Mouse (Mus musculus): ENCODE measurements around the gene Taf1a.
"Not testable (repeated sequence)": the region's sequence is repeated elsewhere in the genome, so short reads cannot be mapped to it uniquely, and the experiment has no call there.

Gene Taf1a

DNA sequence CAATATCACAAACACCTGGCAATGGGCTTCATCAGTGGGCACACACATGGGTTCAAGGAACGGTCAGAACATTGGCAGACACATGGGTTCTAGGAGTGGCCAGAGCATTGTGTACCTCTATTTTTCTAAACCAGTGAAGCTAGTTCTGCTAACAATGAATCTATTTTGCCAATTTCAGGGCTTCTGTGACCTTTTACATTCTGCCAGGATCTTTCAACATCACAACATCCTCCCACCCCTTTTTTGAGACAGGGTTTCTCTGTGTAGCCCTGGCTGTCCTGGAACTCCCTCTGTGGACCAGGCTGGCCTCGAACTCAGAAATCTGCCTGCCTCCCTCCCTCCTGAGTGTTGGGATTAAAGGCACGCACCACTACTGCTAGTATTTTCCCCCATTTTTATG lies 1.4 kb upstream of the Taf1a start:
- not testable (repeated sequence) for ATAC-seq (ENCODE audit: insufficient number of reproducible peaks, low FRiP score, low TSS enrichment)

DNA sequence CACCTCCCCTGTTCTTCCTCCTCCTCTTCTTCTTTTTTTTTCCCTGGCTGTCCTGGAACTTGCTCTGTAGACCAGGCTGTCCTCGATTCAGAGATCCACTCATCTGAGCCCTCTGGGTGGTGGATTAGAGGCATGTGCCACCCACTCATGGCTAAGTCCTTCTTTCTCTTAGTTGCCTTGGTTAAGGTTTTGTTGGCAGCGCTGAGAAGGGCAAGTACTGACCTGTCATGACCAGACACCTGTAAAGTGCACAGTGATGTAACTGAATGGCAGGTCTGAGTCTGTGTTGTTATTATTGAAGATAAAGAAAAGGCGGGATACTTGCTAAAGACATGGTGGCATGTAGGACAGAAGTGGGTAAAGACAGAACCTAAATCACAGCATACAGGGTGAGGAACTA lies 14.6 kb downstream of the Taf1a start:
- no peak for ATAC-seq (ENCODE audit: insufficient number of reproducible peaks, low FRiP score, low TSS enrichment)

GRCm38 (mm10) chr1:183414081-183414727 lies 25.4 kb downstream of the Taf1a start:
- no peak for ATAC-seq (ENCODE audit: insufficient number of reproducible peaks, low FRiP score, low TSS enrichment)

- ATAC-seq (ENCODE audit: insufficient number of reproducible peaks, low FRiP score, low TSS enrichment) = no peak
Measured at GRCm38 (mm10) chr1:183417873-183418272, 29.1 kb downstream of the Taf1a start, which contains the start of gene Hhipl2. Gene Hhipl2, plus strand, starts transcription at chr1:183418215.

DNA sequence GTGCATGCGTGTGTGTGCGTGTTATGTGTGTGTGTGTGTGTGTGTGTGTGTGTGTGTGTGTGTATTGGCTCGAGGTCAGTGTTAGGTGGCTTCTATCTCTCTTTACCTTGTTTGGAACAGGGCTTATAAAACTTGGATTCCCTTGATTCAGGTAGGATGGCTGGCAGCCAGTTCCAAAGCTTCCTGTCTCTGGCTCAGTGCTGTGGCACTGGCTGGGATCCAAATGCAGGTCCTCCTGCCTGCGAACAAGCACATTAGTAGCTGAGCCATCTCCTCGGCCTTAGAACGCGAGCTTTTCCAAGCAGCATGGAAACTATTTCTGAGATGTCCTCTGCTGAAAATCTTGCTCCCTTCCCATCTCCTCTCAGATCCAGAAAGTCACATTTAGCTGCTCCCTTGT lies 31.0 kb downstream of the Taf1a start:
- no peak for ATAC-seq (ENCODE audit: insufficient number of reproducible peaks, low FRiP score, low TSS enrichment)

DNA sequence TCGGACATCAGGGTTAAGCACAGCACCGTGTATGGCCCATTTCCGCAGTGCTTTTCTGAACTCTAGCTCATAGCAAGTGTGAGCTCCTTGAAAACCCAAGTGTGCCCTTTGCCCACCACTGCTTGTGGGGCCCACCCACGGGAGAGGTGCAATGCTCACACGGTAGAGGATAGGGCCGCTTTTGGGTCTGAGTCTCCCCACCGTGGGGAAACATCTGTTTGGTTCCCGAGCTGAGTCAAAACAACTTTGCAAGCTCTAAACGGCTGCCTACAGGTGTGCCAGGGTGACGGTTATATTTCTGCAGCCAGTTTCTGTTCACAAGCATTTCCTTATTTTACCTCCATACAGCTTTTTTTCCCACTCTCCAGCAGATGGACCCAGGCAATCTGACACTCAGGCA lies 31.5 kb downstream of the Taf1a start:
- no peak for ATAC-seq (ENCODE audit: insufficient number of reproducible peaks, low FRiP score, low TSS enrichment)

- ATAC-seq (ENCODE audit: insufficient number of reproducible peaks, low FRiP score, low TSS enrichment) = no peak
Measured at GRCm38 (mm10) chr1:183424100-183424499, 35.3 kb downstream of the Taf1a start.

- ATAC-seq (ENCODE audit: insufficient number of reproducible peaks, low FRiP score, low TSS enrichment) = no peak
Measured at GRCm38 (mm10) chr1:183434918-183435317, 46.1 kb downstream of the Taf1a start.

- peak; percentile 76 for ATAC-seq (ENCODE audit: insufficient number of reproducible peaks, low FRiP score, low TSS enrichment)
Measured at GRCm38 (mm10) chr1:183439036-183439435, 50.3 kb downstream of the Taf1a start.

DNA sequence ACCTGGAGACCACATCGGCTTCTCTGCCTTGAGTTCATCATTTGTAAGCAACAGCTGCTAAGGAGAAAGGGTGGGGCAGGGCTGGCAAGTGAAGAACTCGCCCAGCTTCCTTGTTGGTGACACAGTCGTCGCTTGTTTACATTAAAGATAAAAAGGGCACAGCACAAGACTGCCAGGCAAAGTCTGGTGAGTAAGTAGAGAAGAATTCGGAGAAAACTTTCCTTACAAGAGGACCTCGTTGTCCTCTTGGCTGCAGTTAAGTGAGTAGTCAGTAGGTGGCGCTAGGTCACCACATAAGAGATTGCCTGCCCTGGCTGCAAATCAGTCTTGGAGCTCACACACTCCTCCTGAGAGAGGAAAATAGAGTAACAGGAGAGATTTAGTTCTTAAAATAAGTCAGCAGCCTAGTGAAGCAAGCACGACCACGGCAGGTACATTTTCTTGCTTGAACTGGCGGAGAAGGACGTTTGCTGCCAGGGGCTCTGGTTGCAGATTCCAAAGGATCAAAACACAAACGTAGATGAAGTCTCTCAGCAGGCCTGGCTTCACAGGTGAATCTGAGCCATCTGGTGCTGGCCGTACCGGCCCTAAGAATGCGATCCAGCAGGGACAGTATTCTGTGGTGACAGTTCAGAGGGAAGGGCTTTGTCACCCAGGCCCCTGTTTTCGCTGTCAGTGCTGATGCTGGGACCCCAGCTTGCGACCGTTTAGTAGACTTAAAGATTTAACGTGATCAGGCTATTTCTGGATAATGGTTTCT lies 53.4 kb downstream of the Taf1a start:
- ATAC-seq (ENCODE audit: insufficient number of reproducible peaks, low FRiP score, low TSS enrichment) = peak; percentile 80

DNA sequence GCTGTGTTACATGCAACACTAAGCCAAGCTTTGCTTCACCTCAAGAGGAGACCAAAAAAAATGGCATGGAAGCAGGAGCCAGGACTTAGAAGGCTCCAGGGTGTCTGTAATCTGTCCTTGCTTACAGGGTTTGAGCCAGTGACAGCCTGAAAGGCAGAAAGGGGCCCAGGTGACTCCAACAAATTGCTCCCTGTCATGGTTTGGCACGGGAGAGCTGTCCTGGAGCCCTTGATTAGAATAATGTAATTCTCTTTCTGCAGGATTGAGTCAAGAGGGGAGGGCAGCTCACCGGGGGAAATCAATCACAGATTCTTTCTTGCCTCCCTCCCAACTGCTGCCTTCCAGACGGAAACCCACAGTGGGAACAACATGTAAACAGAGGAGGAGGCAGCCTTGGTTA lies 64.3 kb downstream of the Taf1a start:
- no peak for ATAC-seq (ENCODE audit: insufficient number of reproducible peaks, low FRiP score, low TSS enrichment)
